Mouse (Mus musculus) kidney, embryonic 15.5 days (tissue): Measurements from ENCODE around the gene Tet3. TPM values are rescaled to one million over a fixed set of nuclear protein-coding genes. Genes with fewer than 3 reads are reported as not detected.

Experiments used
- ATAC-seq: fragments of 200-750 bp; cut with Nextera tagmentation; replicated peaks from 2 replicates; pipeline ENCODE4 v1.8.0; 2017; ENCODE audit warnings: moderate TSS enrichment; ENCODE audit not compliant: low FRiP score
- H3K27ac ChIP-seq: fragments of 300-500 bp; sonication (generic); 2 replicates; pipeline ENCODE4 v1.5.1; 2015; ENCODE audit warnings: mild to moderate bottlenecking, inconsistent platforms
- H3K27me3 ChIP-seq: fragments of 300-500 bp; sonication (generic); 2 replicates; pipeline ENCODE4 v1.6.1; 2015; ENCODE audit warnings: inconsistent platforms
- H3K36me3 ChIP-seq: fragments of 300-500 bp; sonication (generic); 2 replicates; pipeline ENCODE4 v1.6.1; 2015; ENCODE audit warnings: inconsistent platforms
- H3K4me1 ChIP-seq: fragments of 300-500 bp; sonication (generic); 2 replicates; pipeline ENCODE4 v1.6.1; 2015; ENCODE audit warnings: inconsistent platforms
- H3K4me2 ChIP-seq: fragments of 300-500 bp; sonication (generic); 2 replicates; pipeline ENCODE4 v1.6.1; 2015; ENCODE audit warnings: moderate library complexity, mild to moderate bottlenecking, inconsistent platforms
- H3K4me3 ChIP-seq: fragments of 300-500 bp; sonication (generic); replicated peaks from 2 replicates; pipeline ENCODE4 v1.5.1; 2015; ENCODE audit warnings: mild to moderate bottlenecking, inconsistent platforms
- H3K9ac ChIP-seq: fragments of 300-500 bp; sonication (generic); 2 replicates; pipeline ENCODE4 v1.6.1; 2015; ENCODE audit warnings: mild to moderate bottlenecking, inconsistent platforms
- H3K9me3 ChIP-seq: fragments of 300-500 bp; sonication (generic); replicated peaks from 2 replicates; pipeline ENCODE4 v1.6.1; 2016; ENCODE audit warnings: inconsistent platforms
- WGBS: fragments of 180-500 bp; shearing (Covaris S2); methylation state at CpG from one replicate; pipeline ENCODE4 v1.1.7; 2015; ENCODE audit warnings: mixed read lengths; 5-methylcytosine and 5-hydroxymethylcytosine counted together
- polyA plus RNA-seq: library from polyadenylated mRNA; unstranded; fragments of >200 nt; fragmentation: Nextera tagmentation; extraction: Ambion mirVana; gene quantifications from 2 replicates; pipeline ENCODE4 v1.2.1, GENCODE M21; 2015

Tet3 gene
- polyA plus RNA-seq, 1 experiment from 2014 or later, result 51.4 TPM

DNA sequence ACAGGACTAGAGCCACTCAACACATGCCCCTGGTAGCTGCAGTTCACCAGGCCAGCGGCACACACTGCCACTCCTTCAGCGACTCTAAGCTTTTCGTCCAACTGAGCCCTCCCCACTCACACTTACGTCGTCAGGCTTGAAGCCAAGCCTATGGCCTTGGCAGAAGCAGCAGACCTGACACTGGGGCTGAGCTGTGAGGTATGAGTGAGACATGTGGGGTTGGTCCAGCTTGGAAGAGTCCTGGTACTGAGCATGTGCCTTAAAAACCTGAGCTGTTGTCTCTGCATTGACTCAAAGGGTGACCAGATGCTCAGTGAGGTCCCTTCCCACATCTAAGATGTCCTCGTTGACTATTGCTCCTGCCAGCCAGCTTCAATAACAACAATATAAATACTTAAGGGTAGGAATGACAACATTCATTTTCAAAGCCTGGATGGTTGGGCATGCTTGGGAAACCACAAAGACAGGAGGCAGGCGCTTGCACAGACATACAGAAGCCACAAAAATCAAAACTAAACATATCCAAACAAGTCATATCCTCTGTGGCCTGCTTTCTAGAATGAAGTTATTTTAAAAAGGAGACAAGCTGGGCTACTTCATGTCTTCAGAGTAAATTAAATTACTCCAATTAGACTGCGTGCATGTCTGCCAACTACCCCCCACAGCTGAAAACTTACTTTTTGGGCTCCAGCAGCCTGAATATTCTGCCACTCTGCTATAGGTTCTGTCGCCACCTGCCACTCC, 37.3 kb upstream of the Tet3 start:
- Histone ChIP-seq H3K4me1 (0 out of 2 replicates have a peak, but pooled peaks cover under 1% of the 10 kb centered on the region), H3K4me3 (no peak overlapping the region), H3K9ac (no peak overlapping the region), H3K9me3 (no peaks in the 10 kb centered on the region), H3K36me3 (peaks cover 40% of the 10 kb centered on the region), H3K27ac (no peak overlapping the region), H3K4me2 (no peak overlapping the region), H3K27me3 (no peaks in the 10 kb centered on the region)
- 90% methylated on average over 9 of the region's 9 CpGs for WGBS
- no peak for ATAC-seq

GRCm38 (mm10) chr6:83490622-83491021, 31.7 kb upstream of the Tet3 start:
- ATAC-seq, result no peak
- Histone ChIP-seq H3K4me2 (no peak overlapping the region), H3K27ac (no peak overlapping the region), H3K4me1 (no peaks in the 10 kb centered on the region), H3K9ac (no peak overlapping the region), H3K36me3 (peaks cover 76% of the 10 kb centered on the region), H3K27me3 (no peaks in the 10 kb centered on the region), H3K4me3 (no peak overlapping the region), H3K9me3 (no peaks in the 10 kb centered on the region)
- WGBS, result 63% methylated on average over 4 of the region's 4 CpGs

DNA sequence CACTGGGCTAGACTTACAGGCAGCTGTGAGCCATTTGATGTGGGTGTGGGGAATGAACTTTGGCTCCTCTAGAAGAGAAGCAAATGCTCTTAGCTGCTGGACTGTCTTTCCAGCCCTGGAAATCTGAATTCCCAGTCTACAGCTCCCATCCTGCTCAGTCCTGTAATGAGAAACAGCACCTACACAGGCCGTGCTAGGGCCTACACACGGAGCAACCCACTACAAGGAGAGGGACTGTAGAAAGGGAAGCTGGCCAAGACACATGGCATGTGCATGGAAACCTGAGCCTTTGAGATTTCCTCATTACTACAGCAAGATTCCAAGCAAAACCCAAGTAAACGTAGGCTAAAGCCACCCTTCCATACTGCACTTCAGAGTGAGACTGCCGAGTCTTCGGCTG, 29.3 kb upstream of the Tet3 start:
- no peak overlapping the region for H3K27ac ChIP-seq
- peaks cover 78% of the 10 kb centered on the region for H3K36me3 ChIP-seq
- H3K9ac ChIP-seq, result no peak overlapping the region
- H3K4me1 ChIP-seq, result no peaks in the 10 kb centered on the region
- ATAC-seq, result no peak
- no peak overlapping the region for H3K4me2 ChIP-seq
- no peak overlapping the region for H3K4me3 ChIP-seq
- H3K9me3 ChIP-seq, result no peaks in the 10 kb centered on the region
- no peaks in the 10 kb centered on the region for H3K27me3 ChIP-seq
- 94% methylated on average over 5 of the region's 5 CpGs for WGBS

DNA sequence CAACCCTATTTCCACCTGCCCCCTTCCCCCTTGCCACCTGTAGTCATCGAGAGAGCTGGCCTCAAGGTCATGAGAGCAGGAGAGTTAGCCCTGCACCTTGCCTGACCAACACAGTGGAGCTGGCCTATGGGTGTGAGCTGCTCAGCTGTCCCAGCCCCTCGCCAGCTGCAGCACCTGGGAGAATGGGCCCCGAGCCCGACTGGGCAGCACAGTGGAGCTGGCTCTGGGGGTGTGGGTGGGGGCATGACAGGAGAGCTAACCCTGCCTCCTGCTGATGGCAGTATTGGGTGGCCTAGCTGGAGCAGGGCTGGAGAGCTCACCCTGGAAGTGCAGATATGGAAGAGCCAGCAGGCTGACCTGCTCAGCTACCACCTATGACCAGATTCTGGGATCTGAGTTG, 28.4 kb upstream of the Tet3 start:
- Histone ChIP-seq H3K4me1 (peaks cover 2% of the 10 kb centered on the region; the same call in 1 of the 2 replicates), H3K9ac (no peak overlapping the region), H3K9me3 (no peaks in the 10 kb centered on the region), H3K36me3 (peaks cover 77% of the 10 kb centered on the region), H3K4me3 (no peak overlapping the region), H3K4me2 (no peak overlapping the region), H3K27me3 (no peaks in the 10 kb centered on the region), H3K27ac (no peak overlapping the region)
- WGBS, result 88% methylated on average over 4 of the region's 4 CpGs
- no peak for ATAC-seq

DNA sequence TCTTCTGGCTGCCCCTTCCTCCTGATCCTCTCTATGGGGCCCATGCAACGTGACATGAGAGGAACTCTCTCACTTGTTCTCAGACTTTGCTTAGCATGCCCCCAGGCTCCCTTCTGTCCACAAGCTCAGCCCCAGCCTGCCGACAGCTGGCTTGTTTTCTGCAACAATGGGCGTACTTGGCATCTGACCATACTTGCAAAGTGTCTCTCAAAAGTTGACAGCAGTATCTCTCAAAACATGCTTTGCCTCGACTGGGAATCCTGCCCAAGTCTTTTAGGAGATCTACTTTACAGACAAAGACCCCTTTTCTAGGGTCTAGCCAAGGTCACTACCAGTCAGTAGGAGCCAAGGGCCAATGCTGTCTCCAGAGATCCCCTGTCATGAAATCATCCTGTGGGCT, 27.0 kb upstream of the Tet3 start:
- H3K9me3 ChIP-seq, result no peaks in the 10 kb centered on the region
- no peak for ATAC-seq
- 82% methylated on average over 4 of the region's 4 CpGs for WGBS
- no peak overlapping the region for H3K27ac ChIP-seq
- H3K4me2 ChIP-seq, result no peak overlapping the region
- H3K4me1 ChIP-seq, result peaks cover 10% of the 10 kb centered on the region; the same call in 1 of the 2 replicates
- peaks cover 88% of the 10 kb centered on the region for H3K36me3 ChIP-seq
- no peaks in the 10 kb centered on the region for H3K27me3 ChIP-seq
- H3K4me3 ChIP-seq, result no peak overlapping the region
- H3K9ac ChIP-seq, result no peak overlapping the region

DNA sequence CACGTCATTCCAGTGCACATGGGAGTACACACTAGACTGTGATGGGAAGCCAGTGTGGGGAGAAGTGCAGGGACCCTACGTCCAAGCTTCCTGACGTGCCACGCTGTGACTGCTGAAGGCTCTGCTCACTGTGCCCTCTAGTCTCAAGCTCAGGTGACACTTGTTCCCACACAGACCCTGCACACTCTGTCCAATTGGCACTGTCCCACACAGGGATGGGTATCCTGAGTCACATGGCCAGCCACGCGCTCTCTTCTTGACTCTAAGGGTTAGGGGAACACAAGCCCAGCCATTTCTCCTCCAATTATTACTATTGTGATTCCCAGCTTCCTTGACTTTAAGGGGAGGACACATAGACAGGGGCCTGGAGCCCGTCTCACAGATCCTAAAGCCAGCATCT, 24.9 kb upstream of the Tet3 start:
- Histone ChIP-seq H3K27me3 (no peaks in the 10 kb centered on the region), H3K9me3 (no peaks in the 10 kb centered on the region), H3K4me2 (no peak overlapping the region), H3K27ac (no peak overlapping the region), H3K9ac (no peak overlapping the region), H3K36me3 (peaks cover 84% of the 10 kb centered on the region), H3K4me1 (peaks cover 22% of the 10 kb centered on the region; the same call in 1 of the 2 replicates), H3K4me3 (no peak overlapping the region)
- 92% methylated on average over 7 of the region's 7 CpGs for WGBS
- ATAC-seq, result no peak

- WGBS, result 30% methylated on average over 10 of the region's 10 CpGs
These were observed 23.7 kb upstream of the Tet3 start for GRCm38 (mm10) chr6:83482418-83483085.

GRCm38 (mm10) chr6:83480019-83480655, 21.3 kb upstream of the Tet3 start:
- 81% methylated on average over 6 of the region's 6 CpGs for WGBS
- Histone ChIP-seq H3K36me3 (peaks cover 51% of the 10 kb centered on the region), H3K27ac (peak overlapping the region; percentile 71), H3K27me3 (no peaks in the 10 kb centered on the region), H3K9ac (no peak overlapping the region), H3K4me1 (peaks cover 29% of the 10 kb centered on the region; the same call in 1 of the 2 replicates), H3K9me3 (no peaks in the 10 kb centered on the region), H3K4me2 (no peak overlapping the region), H3K4me3 (no peak overlapping the region)
- no peak for ATAC-seq

More at GRCm38 (mm10) chr6:83482418-83483085, 23.7 kb upstream of the Tet3 start:
- Histone ChIP-seq H3K27me3 (no peaks in the 10 kb centered on the region), H3K4me1 (peaks cover 29% of the 10 kb centered on the region; the same call in 1 of the 2 replicates), H3K9ac (no peak overlapping the region), H3K4me3 (no peak overlapping the region), H3K9me3 (no peaks in the 10 kb centered on the region), H3K4me2 (no peak overlapping the region), H3K27ac (peak overlapping the region; percentile 52), H3K36me3 (peaks cover 75% of the 10 kb centered on the region)
- ATAC-seq, result peak; percentile 66

DNA sequence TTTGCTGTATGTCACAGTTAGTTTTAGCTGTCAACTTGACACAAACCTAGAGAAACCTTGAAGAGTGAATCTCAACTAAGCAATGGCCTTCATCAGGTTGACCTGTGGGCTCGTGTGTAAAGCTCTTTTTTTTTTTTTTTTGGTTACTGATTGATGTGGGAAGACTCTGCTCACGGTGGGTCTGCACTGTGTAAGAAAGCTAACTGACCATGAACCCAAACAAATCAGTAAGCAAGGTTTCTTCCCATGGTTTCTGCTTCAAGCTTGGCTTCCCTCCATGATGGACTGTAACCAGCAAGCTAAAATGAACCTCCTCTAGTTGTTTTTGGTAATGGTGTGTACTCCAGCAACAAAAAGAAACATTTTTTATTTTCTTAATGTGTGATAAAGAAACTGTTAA, 20.3 kb upstream of the Tet3 start:
- Histone ChIP-seq H3K4me3 (no peak overlapping the region), H3K9ac (no peak overlapping the region), H3K27ac (peak overlapping the region; percentile 71), H3K36me3 (peaks cover 42% of the 10 kb centered on the region), H3K9me3 (no peaks in the 10 kb centered on the region), H3K4me2 (no peak overlapping the region), H3K27me3 (no peaks in the 10 kb centered on the region), H3K4me1 (peaks cover 31% of the 10 kb centered on the region; the same call in 1 of the 2 replicates)
- 45% methylated on average over 2 of the region's 2 CpGs for WGBS
- 0 out of 2 replicates have a peak, but pooled peaks have one; percentile 44 for ATAC-seq

DNA sequence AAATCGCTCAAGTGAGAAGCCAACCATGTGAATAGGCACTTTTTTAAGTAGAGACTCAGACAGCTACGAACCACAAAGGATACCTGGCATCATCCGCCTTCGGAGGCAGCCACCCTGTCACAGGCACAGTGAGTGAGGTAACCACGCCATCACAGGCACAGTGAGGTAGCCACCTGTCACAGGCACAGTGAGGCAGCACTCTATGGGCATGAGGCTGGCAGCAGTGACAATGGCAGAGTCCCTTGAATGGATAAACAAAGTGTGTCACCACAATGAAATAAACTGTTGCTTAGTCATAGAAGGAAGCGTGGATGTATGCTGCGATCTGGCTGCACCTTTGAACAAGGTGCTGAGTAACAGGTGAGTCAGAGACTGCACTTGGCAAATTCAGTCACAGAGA, 19.7 kb upstream of the Tet3 start:
- ATAC-seq, result no peak
- peak overlapping the region; percentile 39; the same call in 1 of the 2 replicates for H3K27ac ChIP-seq
- WGBS, result 84% methylated on average over 7 of the region's 7 CpGs

DNA sequence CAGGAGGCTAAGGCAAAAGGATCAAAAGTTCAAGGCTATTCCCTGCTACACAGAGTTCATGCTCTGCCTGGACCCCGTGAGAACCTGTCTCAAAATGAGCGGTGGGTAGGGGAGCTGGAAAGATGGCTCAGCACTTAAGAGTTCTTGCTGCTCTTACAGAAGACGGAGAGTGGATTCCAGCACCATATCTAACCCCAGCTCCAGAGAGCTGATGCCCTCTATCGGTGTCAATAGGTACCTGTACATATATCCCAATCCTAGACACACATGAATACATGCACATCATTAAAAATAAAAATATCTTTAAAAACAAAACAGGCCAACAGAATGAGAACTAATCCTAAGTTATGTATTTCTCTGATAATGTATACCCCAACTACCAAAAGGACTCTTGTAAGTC, 19.3 kb upstream of the Tet3 start:
- H3K36me3 ChIP-seq, result peaks cover 36% of the 10 kb centered on the region
- H3K4me1 ChIP-seq, result peaks cover 31% of the 10 kb centered on the region; the same call in 1 of the 2 replicates
- no peak overlapping the region for H3K4me3 ChIP-seq
- no peaks in the 10 kb centered on the region for H3K27me3 ChIP-seq
- H3K9me3 ChIP-seq, result no peaks in the 10 kb centered on the region
- no peak overlapping the region for H3K4me2 ChIP-seq
- no peak for ATAC-seq
- no peak overlapping the region for H3K27ac ChIP-seq
- 69% methylated on average over 4 of the region's 4 CpGs for WGBS
- no peak overlapping the region for H3K9ac ChIP-seq

More for the DNA sequence above, 19.7 kb upstream of the Tet3 start:
- H3K4me2 ChIP-seq, result no peak overlapping the region
- H3K27me3 ChIP-seq, result no peaks in the 10 kb centered on the region
- H3K4me1 ChIP-seq, result peaks cover 31% of the 10 kb centered on the region; the same call in 1 of the 2 replicates
- no peak overlapping the region for H3K4me3 ChIP-seq
- H3K9ac ChIP-seq, result no peak overlapping the region
- H3K36me3 ChIP-seq, result peaks cover 36% of the 10 kb centered on the region
- H3K9me3 ChIP-seq, result no peaks in the 10 kb centered on the region

- H3K27ac ChIP-seq, result no peak overlapping the region
- H3K4me3 ChIP-seq, result no peak overlapping the region
- H3K4me2 ChIP-seq, result no peak overlapping the region
- WGBS, result 85% methylated on average over 7 of the region's 7 CpGs
- ATAC-seq, result no peak
- H3K36me3 ChIP-seq, result peaks cover 15% of the 10 kb centered on the region
- H3K4me1 ChIP-seq, result peaks cover 18% of the 10 kb centered on the region; the same call in 1 of the 2 replicates
- no peaks in the 10 kb centered on the region for H3K9me3 ChIP-seq
- H3K27me3 ChIP-seq, result no peaks in the 10 kb centered on the region
- H3K9ac ChIP-seq, result no peak overlapping the region
These were observed 16.5 kb upstream of the Tet3 start for GRCm38 (mm10) chr6:83475431-83475830.
